Mouse (Mus musculus) limb, embryonic 11.5 days (tissue): ENCODE data around the gene Pitpnc1. TPM values are rescaled to one million over a fixed set of nuclear protein-coding genes. Genes with fewer than 3 reads are reported as not detected.

Experiments used
- ATAC-seq: fragments of 200-750 bp; cut with Nextera tagmentation; 2 replicates; pipeline ENCODE4 v1.8.0; 2017; ENCODE audit warnings: low read depth; ENCODE audit not compliant: insufficient number of reproducible peaks, low FRiP score, low TSS enrichment
- DNase-seq: peaks from one replicate; pipeline ENCODE4 v3.0.0-alpha.2; 2015; ENCODE audit warnings: low spot score
- H3K27ac ChIP-seq: fragments of 300-500 bp; sonication (generic); replicated peaks from 2 replicates; pipeline ENCODE4 v1.5.1; 2014; ENCODE audit warnings: low read depth, mild to moderate bottlenecking, low read length
- H3K27me3 ChIP-seq: fragments of 300-500 bp; sonication (generic); 2 replicates; pipeline ENCODE4 v1.6.1; 2014; ENCODE audit warnings: mild to moderate bottlenecking, low read length, mixed read lengths; ENCODE audit not compliant: control insufficient read depth, insufficient read depth
- H3K36me3 ChIP-seq: fragments of 300-500 bp; sonication (generic); 2 replicates; pipeline ENCODE4 v1.6.1; 2014; ENCODE audit warnings: mild to moderate bottlenecking, low read length, moderate library complexity, mixed read lengths; ENCODE audit not compliant: control insufficient read depth, insufficient read depth
- H3K4me1 ChIP-seq: fragments of 300-500 bp; sonication (generic); 2 replicates; pipeline ENCODE4 v1.6.1; 2014; ENCODE audit warnings: low read length, mixed read lengths; ENCODE audit not compliant: control insufficient read depth, insufficient read depth
- H3K4me2 ChIP-seq: fragments of 300-500 bp; sonication (generic); 2 replicates; pipeline ENCODE4 v1.6.1; 2014; ENCODE audit warnings: low read depth, mild to moderate bottlenecking, moderate library complexity; ENCODE audit not compliant: severe bottlenecking
- H3K4me3 ChIP-seq: fragments of 300-500 bp; sonication (generic); 2 replicates; pipeline ENCODE4 v1.5.1; 2014; ENCODE audit warnings: low read depth, low read length
- H3K9ac ChIP-seq: fragments of 300-500 bp; sonication (generic); 2 replicates; pipeline ENCODE4 v1.6.1; 2014; ENCODE audit warnings: mild to moderate bottlenecking, low read length
- H3K9me3 ChIP-seq: fragments of 300-500 bp; sonication (generic); 2 replicates; pipeline ENCODE4 v1.6.1; 2016; ENCODE audit warnings: low read length; ENCODE audit not compliant: control insufficient read depth
- WGBS: fragments of 180-500 bp; shearing (Covaris S2); extraction: QIAGEN DNeasy Blood & Tissue Kit; methylation state at CpG from one replicate; pipeline ENCODE4 v1.1.7; 2014; 5-methylcytosine and 5-hydroxymethylcytosine counted together
- polyA plus RNA-seq: library from polyadenylated mRNA; unstranded; fragments of >200 nt; fragmentation: Nextera tagmentation; extraction: Ambion mirVana; gene quantifications from 2 replicates; pipeline ENCODE4 v1.2.1, GENCODE M21; 2014

Gene Pitpnc1
- polyA plus RNA-seq, 1 experiment from 2014 or later, result 35.3 TPM

DNA sequence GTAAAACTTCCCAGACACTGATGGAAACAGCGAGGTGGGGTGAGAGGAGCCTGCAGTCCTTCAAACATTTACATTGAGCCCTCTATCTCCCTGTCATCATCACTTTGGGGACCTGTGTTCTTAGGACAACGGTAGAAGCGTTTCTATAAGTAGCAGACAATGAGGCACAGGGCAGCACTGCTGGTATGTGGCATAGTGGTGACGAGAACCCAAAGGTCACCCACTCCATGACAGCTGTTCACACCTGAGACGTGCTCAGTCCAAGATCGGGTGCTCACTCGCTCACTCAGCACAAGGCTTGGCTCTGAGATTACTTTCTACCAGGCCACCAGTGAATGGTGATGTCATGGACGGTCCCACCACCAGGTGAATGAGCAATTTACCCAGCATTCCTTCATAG lies 286.7 kb downstream of the Pitpnc1 start:
- no peak overlapping the region for H3K4me3 ChIP-seq
- H3K9ac ChIP-seq, result no peak overlapping the region
- DNase-seq (no peak), ATAC-seq (no peak)
- WGBS, result 87% methylated on average over 8 of the region's 8 CpGs
- peaks cover 20% of the 10 kb centered on the region for H3K36me3 ChIP-seq
- no peaks in the 10 kb centered on the region for H3K9me3 ChIP-seq
- no peaks in the 10 kb centered on the region for H3K27me3 ChIP-seq
- H3K4me1 ChIP-seq, result 0 out of 2 replicates have a peak, but pooled peaks cover 2% of the 10 kb centered on the region
- no peak overlapping the region for H3K27ac ChIP-seq
- H3K4me2 ChIP-seq, result no peak overlapping the region

DNA sequence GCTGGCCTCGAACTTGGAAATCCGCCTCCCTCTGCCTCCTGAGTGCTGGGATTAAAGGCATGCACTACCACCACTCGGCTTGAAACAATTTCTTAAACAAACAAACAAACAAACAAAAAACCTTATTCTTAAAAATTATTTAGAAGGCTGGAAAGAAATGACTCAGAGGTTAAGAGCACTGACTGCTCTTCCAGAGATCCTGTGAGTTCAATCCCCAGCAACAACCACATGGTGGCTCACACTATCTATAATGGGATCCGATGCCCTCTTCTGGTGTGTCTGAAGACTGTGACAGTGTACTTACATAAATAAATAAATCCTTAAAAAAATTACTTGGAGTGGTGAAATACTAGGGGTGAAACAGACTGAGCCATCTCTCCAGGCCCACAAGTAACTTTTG lies 309.3 kb downstream of the Pitpnc1 start:
- no peaks in the 10 kb centered on the region for H3K4me1 ChIP-seq
- no peak overlapping the region for H3K9ac ChIP-seq
- 81% methylated on average over 4 of the region's 4 CpGs for WGBS
- no peaks in the 10 kb centered on the region for H3K36me3 ChIP-seq
- no peaks in the 10 kb centered on the region for H3K9me3 ChIP-seq
- DNase-seq, result no peak
- ATAC-seq, result no peak
- H3K27ac ChIP-seq, result no peak overlapping the region
- H3K4me2 ChIP-seq, result no peak overlapping the region
- H3K4me3 ChIP-seq, result no peak overlapping the region
- H3K27me3 ChIP-seq, result no peaks in the 10 kb centered on the region

DNA sequence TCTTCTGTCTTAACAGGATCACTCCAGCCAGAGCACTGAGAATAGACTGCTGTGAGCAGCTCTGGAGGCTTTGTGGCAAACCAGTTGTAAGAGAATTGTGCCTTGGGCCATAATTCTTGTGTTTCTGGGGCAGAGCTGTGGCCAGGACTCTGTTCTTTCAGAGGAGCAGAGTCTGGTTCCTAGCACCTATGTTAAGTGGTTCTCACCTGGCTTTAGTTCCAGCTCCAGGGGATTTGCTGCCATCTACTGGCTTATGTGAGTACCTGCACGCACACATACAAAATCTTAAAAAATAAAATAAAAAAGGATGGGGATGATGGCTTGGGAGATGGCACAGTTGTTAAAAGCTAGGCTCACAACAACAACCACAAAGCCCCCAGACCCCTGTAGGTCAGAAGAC lies 311.5 kb downstream of the Pitpnc1 start:
- ATAC-seq, result no peak
- WGBS, result 39% methylated on average over 1 of the region's 1 CpGs

More for the DNA sequence above, 311.5 kb downstream of the Pitpnc1 start:
- H3K9me3 ChIP-seq, result no peaks in the 10 kb centered on the region
- H3K36me3 ChIP-seq, result no peaks in the 10 kb centered on the region
- H3K27ac ChIP-seq, result no peak overlapping the region
- H3K27me3 ChIP-seq, result no peaks in the 10 kb centered on the region
- H3K4me3 ChIP-seq, result no peak overlapping the region
- no peak for DNase-seq
- no peaks in the 10 kb centered on the region for H3K4me1 ChIP-seq
- no peak overlapping the region for H3K9ac ChIP-seq
- no peak overlapping the region for H3K4me2 ChIP-seq

Other genes with a start within 250 kb of the Pitpnc1 start
- 234 and 244 TPM in 2 replicates for gene Psmd12, start 8.8 kb upstream of the Pitpnc1 start, polyA plus RNA-seq
- 23.4 and 24.7 TPM in 2 replicates for gene Helz, start 77.2 kb upstream of the Pitpnc1 start, polyA plus RNA-seq
- 0.40 and 0.89 TPM in 2 replicates for gene Cacng1, start 245.8 kb upstream of the Pitpnc1 start, polyA plus RNA-seq